Mouse (Mus musculus) layer of hippocampus, adult 11-12 months (tissue): ENCODE results near the gene Cass4.

ENCODE experiments used
- DNase-seq: peaks from one replicate; pipeline ENCODE4 v3.0.0; 2022; ENCODE audit warnings: low spot score

Gene Cass4

GRCm38 (mm10) chr2:172390341-172390740 lies 3.3 kb upstream of the Cass4 start:
- no peak for DNase-seq

DNA sequence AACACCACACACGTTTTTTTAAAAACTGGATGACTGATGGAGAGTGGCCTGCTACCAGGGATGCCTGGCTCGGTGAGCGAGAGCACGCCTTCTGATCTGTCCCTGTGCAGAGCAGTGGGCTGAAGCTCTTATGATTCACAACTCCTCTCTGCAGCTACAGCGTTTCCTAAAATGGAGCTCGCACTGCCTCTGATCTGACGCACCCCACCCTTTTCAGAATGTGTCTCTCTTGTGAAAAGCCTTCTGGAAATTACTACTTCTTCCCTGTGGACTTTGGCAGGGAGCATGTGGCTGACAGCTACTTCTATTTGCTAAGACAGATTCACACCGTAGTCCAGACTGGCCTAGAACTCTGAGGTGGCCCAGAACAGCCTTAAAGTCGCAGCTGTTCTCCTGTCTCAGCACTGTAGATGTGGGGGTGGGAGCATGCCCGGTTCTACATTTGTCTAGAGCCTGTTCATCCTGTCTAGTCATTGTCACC lies 1.5 kb upstream of the Cass4 start:
- peak; percentile 32 for DNase-seq

DNA sequence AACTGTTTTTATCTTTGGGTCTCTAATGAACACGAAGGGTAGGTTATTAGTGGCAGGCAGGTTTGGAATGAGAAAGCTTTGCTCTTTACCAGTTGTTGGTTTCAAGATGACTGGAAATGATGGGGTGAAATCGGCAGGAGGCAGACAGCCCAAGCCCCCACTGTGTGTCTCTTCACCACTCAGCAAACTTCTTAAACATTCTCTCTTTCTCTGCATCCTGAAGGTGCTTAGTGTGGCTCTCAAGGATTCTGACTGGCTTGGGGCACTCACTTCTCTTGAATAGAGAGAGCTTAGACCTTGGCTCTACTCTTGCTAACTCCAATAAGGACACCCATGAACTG lies 428 bp downstream of the Cass4 start:
- DNase-seq = no peak

DNA sequence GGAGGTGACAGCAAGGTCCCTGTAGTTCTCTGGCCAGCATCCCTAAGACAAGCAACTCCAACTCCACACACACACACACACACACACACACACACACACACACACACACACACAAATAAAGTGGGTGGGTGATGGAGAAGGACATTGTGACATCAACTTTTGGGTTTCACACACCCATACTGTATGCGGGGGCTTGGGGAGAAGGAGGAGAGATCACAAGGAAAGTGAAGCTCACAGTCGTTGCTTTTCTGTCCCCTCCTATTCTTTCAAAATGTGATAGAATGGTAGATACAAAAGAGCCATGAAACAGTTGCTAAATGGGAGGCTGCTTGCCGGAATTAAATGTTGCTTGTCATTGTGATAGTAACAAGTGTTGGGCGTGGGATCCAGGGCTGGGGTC lies 1.1 kb downstream of the Cass4 start:
- DNase-seq = no peak

GRCm38 (mm10) chr2:172395961-172396360 lies 2.4 kb downstream of the Cass4 start:
- no peak for DNase-seq

GRCm38 (mm10) chr2:172399901-172400300 lies 6.3 kb downstream of the Cass4 start:
- no peak for DNase-seq

DNA sequence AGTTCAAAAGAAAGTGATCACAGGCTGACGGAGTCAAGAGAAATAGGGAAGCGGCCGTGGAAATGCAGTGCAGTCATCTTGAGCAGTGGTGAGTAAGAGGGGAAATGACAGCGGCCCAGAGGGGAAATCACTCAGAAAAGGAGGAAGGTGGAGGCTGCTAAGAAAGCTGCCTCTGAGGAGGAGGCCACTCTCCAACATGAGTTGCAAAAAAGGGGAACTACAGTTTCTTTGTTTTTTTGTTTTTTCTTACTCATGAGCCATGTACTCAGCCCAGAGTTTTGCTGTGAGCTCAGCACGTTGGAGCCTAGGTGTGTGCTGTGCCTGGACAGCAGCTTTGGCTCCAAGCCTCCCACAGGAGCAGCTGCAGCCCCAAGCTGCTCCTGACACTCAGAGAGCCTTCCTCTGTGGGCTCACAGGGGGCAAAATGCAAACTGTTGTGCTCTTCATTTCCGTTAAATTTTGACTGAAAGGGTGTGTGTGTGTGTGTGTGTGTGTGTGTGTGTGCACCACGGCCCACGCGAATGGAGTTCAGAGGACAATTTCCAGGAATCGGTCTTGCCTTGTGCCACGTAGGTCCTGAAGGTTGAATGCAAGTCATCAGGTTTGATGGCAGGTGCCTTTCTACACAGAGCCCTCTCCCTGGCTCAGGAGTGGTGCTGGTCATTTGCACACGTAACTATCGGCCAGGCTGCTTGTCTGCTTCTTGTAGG lies 7.7 kb downstream of the Cass4 start:
- DNase-seq = peak; percentile 30

DNA sequence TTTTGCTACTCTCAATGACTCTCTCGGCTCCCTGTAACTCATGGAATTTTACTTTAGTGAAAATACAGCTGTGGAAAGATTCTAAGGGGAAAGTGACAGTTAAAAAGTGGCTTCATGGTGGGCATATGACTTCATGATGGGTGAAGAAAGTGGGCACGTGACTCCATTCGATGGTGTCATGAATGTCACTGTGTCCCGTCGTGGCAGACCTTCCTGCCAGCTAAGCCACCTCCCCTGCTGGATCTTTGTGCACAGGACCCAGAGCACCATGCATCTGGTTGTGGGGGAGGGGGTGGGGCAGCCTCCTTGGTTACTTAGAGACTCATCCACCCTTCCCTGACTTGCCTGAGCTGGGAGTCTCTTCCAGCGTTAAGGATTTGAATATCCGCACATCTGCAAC lies 10.6 kb downstream of the Cass4 start:
- no peak for DNase-seq

GRCm38 (mm10) chr2:172405011-172405410 lies 11.4 kb downstream of the Cass4 start:
- DNase-seq = no peak

- DNase-seq = no peak
Observed at GRCm38 (mm10) chr2:172406173-172406572, 12.6 kb downstream of the Cass4 start.

DNA sequence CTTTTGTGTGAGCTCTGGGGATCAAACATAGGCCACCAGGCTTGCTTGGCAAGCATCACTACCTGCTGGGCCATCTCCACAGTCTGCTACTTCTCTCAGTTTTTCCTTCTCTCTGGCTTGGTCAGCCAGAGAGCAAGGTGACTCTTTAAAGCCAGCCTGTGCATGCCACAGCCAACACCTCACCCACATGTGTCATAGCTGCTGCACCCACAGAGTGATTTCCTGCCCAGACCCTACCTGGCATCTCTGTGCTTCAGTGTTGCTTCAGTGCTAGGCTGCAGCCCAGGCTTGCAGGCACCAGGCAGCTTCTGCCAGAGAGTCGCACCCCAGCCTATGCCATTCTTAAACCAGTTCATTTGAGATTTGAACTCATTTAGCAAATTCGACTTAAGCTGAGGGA lies 13.9 kb downstream of the Cass4 start:
- no peak for DNase-seq

DNA sequence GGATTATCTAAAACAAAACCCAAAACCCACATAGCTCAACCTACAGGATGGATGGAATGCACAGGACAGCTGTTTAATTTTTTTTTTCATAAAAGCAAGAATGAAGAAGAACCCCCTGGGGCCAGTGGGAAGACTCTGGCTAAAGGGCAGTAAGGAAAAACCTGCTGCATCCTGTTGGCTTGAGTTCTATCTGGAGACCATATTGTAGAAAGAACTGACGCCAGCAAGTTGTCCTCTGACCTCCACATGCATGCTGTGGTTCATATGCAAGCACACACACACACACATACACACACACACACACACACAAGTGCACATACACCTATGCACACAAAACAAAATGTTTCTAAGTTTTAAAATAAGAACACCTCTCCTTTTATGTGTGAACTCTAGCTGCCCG lies 17.1 kb downstream of the Cass4 start:
- DNase-seq = no peak

- no peak for DNase-seq
Observed at GRCm38 (mm10) chr2:172411091-172411490, 17.5 kb downstream of the Cass4 start.

GRCm38 (mm10) chr2:172412454-172412853 lies 18.9 kb downstream of the Cass4 start:
- no peak for DNase-seq

GRCm38 (mm10) chr2:172413273-172413672 lies 19.7 kb downstream of the Cass4 start:
- no peak for DNase-seq

GRCm38 (mm10) chr2:172413894-172414293 lies 20.3 kb downstream of the Cass4 start:
- no peak for DNase-seq

DNA sequence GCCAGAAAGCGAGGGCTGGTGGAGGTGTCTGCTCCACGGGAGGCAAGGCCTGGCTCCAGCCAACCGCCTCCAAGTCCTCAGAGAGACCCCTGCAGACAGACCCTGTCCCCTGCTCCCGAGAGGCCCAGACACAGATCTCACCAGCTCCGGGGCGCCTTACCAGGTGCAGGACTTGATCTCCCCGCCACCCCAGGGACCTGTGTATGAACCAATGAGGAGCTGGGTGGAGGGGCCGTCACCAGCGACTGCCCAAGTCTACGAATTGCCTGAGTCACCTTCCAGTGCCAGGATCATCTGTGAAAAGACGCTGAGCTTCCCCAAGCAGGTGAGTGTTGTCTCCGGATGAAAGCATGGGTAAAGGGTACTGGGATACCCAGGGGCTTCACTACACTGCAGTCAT lies 22.6 kb downstream of the Cass4 start:
- DNase-seq = no peak

DNA sequence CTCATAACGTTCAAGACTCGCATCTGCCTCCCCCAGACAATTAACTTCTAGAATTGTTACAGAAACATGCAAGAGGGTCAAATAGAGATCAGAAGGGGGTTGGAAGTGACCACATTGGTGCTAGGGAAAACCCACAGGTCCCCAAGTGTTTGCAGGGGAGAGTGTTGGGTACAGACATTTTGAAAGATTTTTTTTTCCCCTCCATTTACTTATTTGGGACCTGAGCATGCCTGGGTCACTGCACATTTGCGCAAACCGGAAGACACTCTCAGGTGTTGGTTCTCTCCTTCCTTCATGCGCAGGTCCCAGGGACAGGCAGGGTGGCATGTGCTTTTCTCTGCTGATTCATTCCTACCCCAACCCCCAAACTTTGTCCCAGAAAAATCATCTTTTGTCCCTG lies 23.3 kb downstream of the Cass4 start:
- no peak for DNase-seq

DNA sequence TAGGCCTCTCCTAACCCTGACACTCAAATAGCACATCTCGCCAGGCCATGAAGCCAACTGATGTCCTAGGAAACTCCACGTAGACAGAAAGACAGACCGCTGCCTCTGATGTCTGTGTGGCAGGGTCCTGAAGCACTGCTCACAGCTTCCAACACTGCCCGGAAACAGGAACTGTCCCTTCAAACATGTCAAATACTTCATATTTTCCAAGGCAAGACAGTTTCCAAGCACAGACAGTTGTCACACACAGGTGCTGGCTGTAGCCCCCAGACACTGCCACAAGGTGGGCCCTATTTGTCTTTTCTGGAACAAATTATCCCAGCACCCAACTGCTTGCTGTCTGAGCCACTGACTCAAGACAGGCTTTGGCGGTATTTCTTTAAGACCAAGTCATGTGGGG lies 24.6 kb downstream of the Cass4 start:
- DNase-seq = no peak

GRCm38 (mm10) chr2:172430609-172431008 lies 37.0 kb downstream of the Cass4 start:
- no peak for DNase-seq

GRCm38 (mm10) chr2:172433746-172434145 lies 40.2 kb downstream of the Cass4 start:
- no peak for DNase-seq

GRCm38 (mm10) chr2:172437371-172437952 lies 43.9 kb downstream of the Cass4 start:
- no peak for DNase-seq

- peak; percentile 100 for DNase-seq
Observed at GRCm38 (mm10) chr2:172439843-172440639, 46.4 kb downstream of the Cass4 start, which contains the start of gene Rtf2. TSS of gene Rtf2 (plus strand) at chr2:172440556.
